Mouse (Mus musculus) testis, adult 2 months (tissue): ENCODE measurements around the gene Mrpl45.

ENCODE experiments used
- CTCF ChIP-seq: fragments of 200-500 bp; IDR thresholded peaks from 2 replicates; pipeline ENCODE4 v1.5.1; 2012; ENCODE audit warnings: low read depth, mild to moderate bottlenecking, inconsistent platforms, low read length, moderate library complexity; ENCODE audit not compliant: control insufficient read depth, insufficient read depth, insufficient replicate concordance
- POLR2A ChIP-seq: fragments of 200-500 bp; IDR thresholded peaks from 2 replicates; pipeline ENCODE4 v1.6.1; 2012; ENCODE audit warnings: low read depth, mild to moderate bottlenecking, inconsistent platforms, low read length, moderate library complexity; ENCODE audit not compliant: control insufficient read depth

DNA sequence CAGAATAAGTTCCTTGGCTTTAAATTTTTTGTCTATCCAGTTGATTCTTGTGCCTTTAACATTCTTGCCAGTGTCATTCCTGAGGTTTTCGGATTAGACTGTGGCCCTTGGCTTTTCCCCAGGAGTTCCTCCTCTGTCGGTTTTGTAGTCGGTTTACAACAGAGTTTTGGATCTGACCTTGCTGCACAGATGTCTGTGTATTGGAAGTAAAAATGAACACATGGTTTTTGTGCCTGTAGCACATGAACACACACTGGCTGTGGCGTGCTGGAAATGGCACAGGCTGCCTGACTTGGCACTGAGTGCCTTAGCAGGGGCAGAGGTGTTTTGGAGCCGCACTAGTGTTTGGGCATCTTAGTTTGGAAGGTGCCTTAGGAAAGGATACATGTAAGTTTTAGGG, 53.0 kb downstream of the Mrpl45 start:
- TF ChIP-seq CTCF = no peak
- no peak for TF ChIP-seq POLR2A
